ENCODE assay signal across 7 mouse cellular contexts in genomic region chr11:5803551-5803981, GRCm38 (mm10). TPM values are rescaled to one million over a fixed set of nuclear protein-coding genes. Genes with fewer than 3 reads are reported as not detected.
DNase-seq lines count a peak whose midpoint lies in the region; ATAC-seq lines count a peak whose summit lies in the region.

Gene Pgam2 (minus strand): TSS chr11:5803733.

- H3K4me3 ChIP-seq in lung, embryonic 15.5 days = no peak within 1 kb of the TSS
- no peak within 1 kb of the TSS for H3K4me3 ChIP-seq in forebrain, embryonic 12.5 days (replicated peaks)
- peak within 1 kb of the TSS; percentile 60 to 72 for H3K4me3 ChIP-seq in heart, embryonic 14.5 days (ENCODE audit: control insufficient read depth in 1 of 2, insufficient read depth in 1 of 2, low read depth in 1 of 2, low read length in 2 of 2)
- H3K4me3 ChIP-seq in limb, embryonic 10.5 days = peak within 1 kb of the TSS; percentile 6; the same call in 1 of the 2 replicates

- H3K36me3 ChIP-seq in lung, embryonic 15.5 days = peaks cover 19% of the 10 kb centered on the region
- H3K36me3 ChIP-seq in forebrain, embryonic 12.5 days (replicated peaks) = peaks cover 32% of the 10 kb centered on the region
- H3K36me3 ChIP-seq in heart, embryonic 14.5 days (ENCODE audit: control insufficient read depth, insufficient read depth, low read length) = peaks cover 33% of the 10 kb centered on the region
- peaks cover 34% of the 10 kb centered on the region for H3K36me3 ChIP-seq in limb, embryonic 10.5 days

- no peak within 1 kb of the TSS for H3K4me2 ChIP-seq in lung, embryonic 15.5 days
- H3K4me2 ChIP-seq in forebrain, embryonic 12.5 days = no peak within 1 kb of the TSS
- H3K4me2 ChIP-seq in heart, embryonic 14.5 days (ENCODE audit: low read length) = peak within 1 kb of the TSS; percentile 70

- peaks cover 21% of the 10 kb centered on the region; the same call in 1 of the 2 replicates for H3K4me1 ChIP-seq in lung, embryonic 15.5 days
- peaks cover 6% of the 10 kb centered on the region; the same call in 1 of the 2 replicates for H3K4me1 ChIP-seq in forebrain, embryonic 12.5 days
- peaks cover 10 to 27% of the 10 kb centered on the region in 2 experiments; a peak in 3 of 4 replicates for H3K4me1 ChIP-seq in heart, embryonic 14.5 days (ENCODE audit: control insufficient read depth in 2 of 2, insufficient read depth in 2 of 2, low read length in 2 of 2)
- peaks cover 25% of the 10 kb centered on the region for H3K4me1 ChIP-seq in limb, embryonic 10.5 days

- no peak; the same call in 1 of the 2 replicates for ATAC-seq in lung, embryonic 15.5 days (ENCODE audit: borderline replicate concordance, extremely low read depth, low FRiP score, low TSS enrichment)
- ATAC-seq in forebrain, embryonic 12.5 days (ENCODE audit: low FRiP score) = peak; percentile 19; the same call in 1 of the 2 replicates
- ATAC-seq in heart, embryonic 14.5 days (ENCODE audit: insufficient number of reproducible peaks, insufficient read depth, low FRiP score, low read depth) = peak; percentile 80

- WGBS in lung, embryonic 15.5 days = 35% methylated on average over 8 of the region's 8 CpGs
- WGBS in forebrain, embryonic 12.5 days = 59% methylated on average over 8 of the region's 8 CpGs
- WGBS in heart, embryonic 14.5 days = 20% methylated on average over 8 of the region's 8 CpGs
- WGBS in limb, embryonic 10.5 days = 49% methylated on average over 8 of the region's 8 CpGs

- H3K9me3 ChIP-seq in lung, embryonic 15.5 days = no peaks in the 10 kb centered on the region
- H3K9me3 ChIP-seq in forebrain, embryonic 12.5 days = peaks cover 2% of the 10 kb centered on the region; the same call in 1 of the 2 replicates
- no peaks in the 10 kb centered on the region for H3K9me3 ChIP-seq in heart, embryonic 14.5 days (ENCODE audit: control insufficient read depth, low read length)
- H3K9me3 ChIP-seq in limb, embryonic 10.5 days (replicated peaks) = no peaks in the 10 kb centered on the region

- H3K27me3 ChIP-seq in lung, embryonic 15.5 days = no peaks in the 10 kb centered on the region
- H3K27me3 ChIP-seq in forebrain, embryonic 12.5 days = no peaks in the 10 kb centered on the region
- no peaks in the 10 kb centered on the region for H3K27me3 ChIP-seq in heart, embryonic 14.5 days (ENCODE audit: control insufficient read depth, insufficient read depth, low read length)
- no peaks in the 10 kb centered on the region for H3K27me3 ChIP-seq in limb, embryonic 10.5 days (ENCODE audit: low read depth, poor library complexity, severe bottlenecking)

- no peak within 1 kb of the TSS for H3K9ac ChIP-seq in lung, embryonic 15.5 days
- no peak within 1 kb of the TSS; the same call in 1 of the 2 replicates for H3K9ac ChIP-seq in forebrain, embryonic 12.5 days
- H3K9ac ChIP-seq in heart, embryonic 14.5 days (ENCODE audit: low read length) = peak within 1 kb of the TSS; percentile 83

- no peak within 1 kb of the TSS for H3K27ac ChIP-seq in lung, embryonic 15.5 days
- H3K27ac ChIP-seq in forebrain, embryonic 12.5 days = no peak within 1 kb of the TSS
- peak within 1 kb of the TSS; percentile 83 to 92 for H3K27ac ChIP-seq in heart, embryonic 14.5 days (replicated peaks in 1 of 2; ENCODE audit: control insufficient read depth in 1 of 2, insufficient read depth in 1 of 2, low read depth in 2 of 2, low read length in 2 of 2)
- peak within 1 kb of the TSS; percentile 32; the same call in 1 of the 2 replicates for H3K27ac ChIP-seq in limb, embryonic 10.5 days

- no peak for DNase-seq in lung, postnatal 25 days (ENCODE audit: low spot score)
- DNase-seq in limb, embryonic 10.5 days (ENCODE audit: low spot score) = peak; percentile 37
- no peak for DNase-seq in B cell, adult 2 months
- DNase-seq in left cerebral cortex, adult 18-20 months (ENCODE audit: low spot score in 2 of 2) = no peak

RNA-seq across cellular contexts. Expression of gene Pgam2, which starts in this region (rescaled TPM):
- polyA plus RNA-seq in lung, embryonic 15.5 days (2015; fragmentation: Nextera tagmentation; extraction: Ambion mirVana) = 29.6 and 49.3 TPM in 2 replicates
- 2.5 and 3.7 TPM in 2 replicates for polyA plus RNA-seq in forebrain, embryonic 12.5 days (2016; fragmentation: Nextera tagmentation; extraction: Ambion mirVana)
- 1,077 and 1,126 TPM in 2 replicates for polyA plus RNA-seq in heart, embryonic 14.5 days (2014; fragmentation: Nextera tagmentation; extraction: Ambion mirVana)
- polyA plus RNA-seq in limb, embryonic 10.5 days (2016; fragmentation: Nextera tagmentation; extraction: Ambion mirVana) = 4.1 and 9.6 TPM in 2 replicates
- total RNA-seq in left cerebral cortex, adult 18-20 months (2021) = 1 to 10 TPM; 6.2 to 7.1 TPM

Comparison
In these comparisons a context has a peak if more than half of its experiments do, and no peak if none do; other contexts are left out.
1. RNA of gene Pgam2 (polyA plus RNA-seq): 1,077 to 1,126 TPM in heart, embryonic 14.5 days; 29.6 to 49.3 TPM in lung, embryonic 15.5 days, 4.1 to 9.6 TPM in limb, embryonic 10.5 days and 2.5 to 3.7 TPM in forebrain, embryonic 12.5 days; every median in the first group is over 10 times any median in the second.
2. H3K27ac ChIP-seq: peak in heart, embryonic 14.5 days (2 of 2) and limb, embryonic 10.5 days (single experiment); none in lung, embryonic 15.5 days (single experiment) and forebrain, embryonic 12.5 days (single experiment).
3. H3K4me3 ChIP-seq: peak in heart, embryonic 14.5 days (2 of 2) and limb, embryonic 10.5 days (single experiment); none in lung, embryonic 15.5 days (single experiment) and forebrain, embryonic 12.5 days (single experiment).